Mouse (Mus musculus): ENCODE measurements around the gene Nsg2. TPM values are rescaled to one million over a fixed set of nuclear protein-coding genes. Genes with fewer than 3 reads are reported as not detected.

Nsg2 gene
- 118 and 126 TPM in 2 replicates for polyA plus RNA-seq (2021; fragmentation: Nextera tagmentation)
- long read RNA-seq, experiment 1, transcript Nsg2-201 (5 exons, 2,239 nt), result major isoform, 31 of 128 reads
- long read RNA-seq, experiment 1, partial matches to known transcripts, result 2 of 128 reads
- long read RNA-seq, experiment 1, other reads (novel, unspliced or antisense), result 95 of 128 reads
- long read RNA-seq, experiment 2, transcript Nsg2-201 (5 exons, 2,239 nt), result major isoform, 181 of 361 reads
- long read RNA-seq, experiment 2, transcript Nsg2-202 (4 exons, 1,974 nt), result minor isoform, 7 of 361 reads
- long read RNA-seq, experiment 2, partial matches to known transcripts, result 10 of 361 reads
- long read RNA-seq, experiment 2, other reads (novel, unspliced or antisense), result 163 of 361 reads

DNA sequence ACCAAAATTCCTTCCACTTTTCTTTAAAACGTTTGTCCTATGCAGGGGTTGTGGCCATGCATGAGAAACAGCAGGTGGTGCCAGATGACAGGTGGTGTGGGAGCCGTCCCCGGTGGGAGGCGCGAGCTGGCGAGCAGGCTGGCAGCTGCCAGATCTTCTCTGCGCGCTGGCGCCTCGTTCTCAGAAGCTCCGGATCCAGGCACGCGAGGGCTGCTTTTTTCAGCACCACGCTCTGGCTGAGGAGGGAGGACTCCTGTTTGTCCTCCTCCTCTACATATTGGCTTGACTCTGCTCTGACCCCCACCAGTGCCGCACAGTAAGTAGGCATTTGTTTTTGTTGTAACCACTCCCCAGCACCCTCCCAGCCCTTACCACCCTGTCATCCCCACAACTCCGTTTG, at the start of gene Nsg2:
TSS of gene Nsg2 (plus strand) at position 183 of the 400 bp plus-strand sequence.

DNA sequence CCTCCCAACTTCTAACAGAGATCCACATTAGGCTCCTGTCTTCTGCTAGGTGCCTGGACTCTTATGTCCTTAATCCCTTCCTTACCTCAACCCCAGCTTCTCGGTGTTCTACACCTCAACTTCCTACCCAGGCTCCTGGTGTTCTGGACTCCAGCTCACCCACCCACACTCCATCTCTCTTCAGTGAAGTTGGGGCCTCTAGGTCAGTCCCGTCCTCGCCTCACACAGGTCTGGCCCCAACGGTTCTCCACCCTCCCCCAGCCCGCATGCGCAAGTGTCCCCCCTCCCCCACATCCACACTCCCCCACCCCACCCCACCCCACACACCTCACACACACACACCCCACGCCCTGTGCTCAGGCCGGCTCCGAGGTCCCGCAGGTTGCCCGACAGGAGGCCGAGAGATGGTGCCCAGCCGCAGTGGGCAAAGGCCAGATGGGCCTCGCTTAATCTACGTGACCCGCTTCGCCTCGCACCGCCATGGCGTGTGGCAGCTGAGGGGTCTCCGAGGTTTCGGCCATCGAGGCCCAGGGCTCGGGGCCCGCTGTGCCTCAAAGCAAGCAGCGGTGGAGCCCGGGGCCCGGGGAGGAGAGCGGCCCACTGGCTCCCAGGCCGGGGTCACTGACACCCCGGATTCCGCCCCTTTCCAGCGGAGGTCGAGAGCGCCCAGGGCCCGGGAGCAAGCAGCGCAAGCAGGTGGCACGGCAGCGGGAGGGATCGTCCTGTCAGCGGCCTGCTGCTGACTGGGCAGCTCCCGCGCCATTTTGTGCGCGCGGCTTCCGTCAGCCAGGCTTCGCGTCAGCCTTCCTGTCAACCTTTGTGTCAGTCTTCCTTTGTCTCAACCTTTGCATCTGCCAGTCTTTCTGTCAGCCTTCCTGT, 34.8 kb upstream of the Nsg2 start, which contains the start of gene 4930524B15Rik:
TSS of gene 4930524B15Rik (plus strand) at position 337 of the 879 bp plus-strand sequence.

Other genes with a start within 250 kb of the Nsg2 start
- gene Cpeb4, start 128.3 kb upstream of the Nsg2 start, polyA plus RNA-seq (2021; fragmentation: Nextera tagmentation), result 7.6 and 9.4 TPM in 2 replicates
- 0.06 TPM in 1 of 2 replicates, not detected in the other for gene 4930524B15Rik, start 34.9 kb upstream of the Nsg2 start, polyA plus RNA-seq (2021; fragmentation: Nextera tagmentation)
- not detected in 2 replicates for gene Il9r, start 199.8 kb downstream of the Nsg2 start, polyA plus RNA-seq (2021; fragmentation: Nextera tagmentation)
- 64.4 and 68.4 TPM in 2 replicates for gene Snrnp25, start 205.0 kb downstream of the Nsg2 start, polyA plus RNA-seq (2021; fragmentation: Nextera tagmentation)
- gene Rhbdf1, start 221.8 kb downstream of the Nsg2 start, polyA plus RNA-seq (2021; fragmentation: Nextera tagmentation), result 2.1 and 3.1 TPM in 2 replicates
- 17.5 and 17.7 TPM in 2 replicates for gene Mpg, start 226.0 kb downstream of the Nsg2 start, polyA plus RNA-seq (2021; fragmentation: Nextera tagmentation)

Data from layer of hippocampus, adult 6 months (tissue).